Mouse (Mus musculus) liver, embryonic 15.5 days (tissue): ENCODE results near the gene Snap25. TPM values are rescaled to one million over a fixed set of nuclear protein-coding genes. Genes with fewer than 3 reads are reported as not detected.

Source experiments
- ATAC-seq: fragments of 200-750 bp; cut with Nextera tagmentation; 2 replicates; pipeline ENCODE4 v1.8.0; 2017; ENCODE audit warnings: moderate number of reproducible peaks, mild to moderate bottlenecking, moderate library complexity; ENCODE audit not compliant: insufficient read depth
- H3K27ac ChIP-seq: fragments of 300-500 bp; sonication (generic); replicated peaks from 2 replicates; pipeline ENCODE4 v1.5.1; 2015; ENCODE audit warnings: mild to moderate bottlenecking, inconsistent platforms
- H3K27me3 ChIP-seq: fragments of 300-500 bp; sonication (generic); 2 replicates; pipeline ENCODE4 v1.6.1; 2015; ENCODE audit warnings: mild to moderate bottlenecking, inconsistent platforms
- H3K36me3 ChIP-seq: fragments of 300-500 bp; sonication (generic); replicated peaks from 2 replicates; pipeline ENCODE4 v1.6.1; 2015; ENCODE audit warnings: moderate library complexity, mild to moderate bottlenecking, inconsistent platforms
- H3K4me1 ChIP-seq: fragments of 300-500 bp; sonication (generic); replicated peaks from 2 replicates; pipeline ENCODE4 v1.6.1; 2015; ENCODE audit warnings: inconsistent platforms
- H3K4me2 ChIP-seq: fragments of 300-500 bp; sonication (generic); 2 replicates; pipeline ENCODE4 v1.6.1; 2015; ENCODE audit warnings: moderate library complexity, mild to moderate bottlenecking, inconsistent platforms
- H3K4me3 ChIP-seq: fragments of 300-500 bp; sonication (generic); replicated peaks from 2 replicates; pipeline ENCODE4 v1.5.1; 2015; ENCODE audit warnings: mild to moderate bottlenecking, inconsistent platforms
- H3K9ac ChIP-seq: fragments of 300-500 bp; sonication (generic); 2 replicates; pipeline ENCODE4 v1.6.1; 2015; ENCODE audit warnings: moderate library complexity, mild to moderate bottlenecking, inconsistent platforms
- H3K9me3 ChIP-seq: fragments of 300-500 bp; sonication (generic); replicated peaks from 2 replicates; pipeline ENCODE4 v1.6.1; 2016; ENCODE audit warnings: inconsistent platforms
- WGBS: fragments of 180-500 bp; shearing (Covaris S2); methylation state at CpG from one replicate; pipeline ENCODE4 v1.1.7; 2015; ENCODE audit warnings: mixed read lengths; ENCODE audit not compliant: insufficient replicate concordance; 5-methylcytosine and 5-hydroxymethylcytosine counted together
- polyA plus RNA-seq: library from polyadenylated mRNA; unstranded; fragments of >200 nt; fragmentation: Nextera tagmentation; extraction: Ambion mirVana; gene quantifications from 2 replicates; pipeline ENCODE4 v1.2.1, GENCODE M21; 2015

Snap25 gene
- polyA plus RNA-seq, 1 experiment from 2014 or later = 0.07 TPM

DNA sequence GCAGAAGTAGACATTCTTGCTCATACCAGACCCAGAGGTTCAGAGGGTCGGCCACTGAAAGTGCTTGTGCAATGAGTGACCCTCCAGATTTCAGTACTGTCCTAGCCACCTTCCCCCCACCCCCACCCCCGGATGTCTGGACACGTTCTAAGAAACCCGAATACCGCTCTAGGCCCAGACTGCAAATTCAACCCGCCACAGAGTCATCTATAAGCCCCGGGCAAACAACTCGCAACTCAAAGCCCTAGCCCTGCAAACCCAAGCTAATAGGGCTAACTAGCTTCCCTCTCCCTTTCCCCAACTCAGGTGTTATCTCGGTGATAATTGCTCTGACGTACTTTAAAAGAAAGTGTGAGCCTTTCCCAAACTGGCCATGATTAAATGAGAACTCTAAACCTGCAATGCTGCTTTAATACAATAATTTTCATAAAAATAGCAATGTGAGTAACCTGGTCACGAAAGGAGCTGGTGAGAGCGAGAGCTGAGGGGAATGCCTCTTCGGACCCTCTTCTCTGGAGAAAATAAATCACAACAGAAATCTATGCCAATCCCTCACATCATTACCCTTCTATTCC, 725 bp upstream of the Snap25 start:
- Histone ChIP-seq H3K9me3 (no peaks in the 10 kb centered on the region), H3K4me3 (no peak overlapping the region), H3K36me3 (no peaks in the 10 kb centered on the region), H3K4me2 (no peak overlapping the region), H3K27me3 (peaks cover 30% of the 10 kb centered on the region), H3K9ac (no peak overlapping the region), H3K27ac (no peak overlapping the region), H3K4me1 (no peaks in the 10 kb centered on the region)
- ATAC-seq = no peak
- under 1% methylated on average over 13 of the region's 13 CpGs for WGBS

DNA sequence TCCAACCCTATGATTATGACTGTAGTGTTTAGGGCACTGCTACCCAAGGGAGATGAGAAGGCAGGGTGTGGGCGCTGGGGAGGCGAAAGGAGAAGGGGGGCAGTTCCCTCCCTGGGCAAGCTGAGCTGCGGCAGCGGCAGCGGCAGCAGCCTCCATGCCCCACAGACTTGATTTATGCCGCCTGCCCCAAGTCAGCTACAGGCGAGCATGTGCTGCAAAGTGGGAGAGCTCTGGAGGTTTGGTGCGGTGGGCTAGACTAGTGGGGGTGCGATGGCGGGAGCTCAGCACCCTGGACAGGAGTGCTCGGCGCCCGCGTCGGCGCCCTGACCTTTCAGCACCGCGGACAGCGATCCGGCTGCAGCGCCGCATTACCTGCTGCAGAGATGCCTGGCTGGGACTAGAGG, 757 bp downstream of the Snap25 start:
- Histone ChIP-seq H3K27ac (no peak overlapping the region), H3K9me3 (no peaks in the 10 kb centered on the region), H3K27me3 (peaks cover 30% of the 10 kb centered on the region), H3K9ac (no peak overlapping the region), H3K4me1 (no peaks in the 10 kb centered on the region), H3K36me3 (no peaks in the 10 kb centered on the region), H3K4me2 (no peak overlapping the region), H3K4me3 (no peak overlapping the region)
- WGBS = 2% methylated on average over 22 of the region's 22 CpGs
- ATAC-seq = no peak

DNA sequence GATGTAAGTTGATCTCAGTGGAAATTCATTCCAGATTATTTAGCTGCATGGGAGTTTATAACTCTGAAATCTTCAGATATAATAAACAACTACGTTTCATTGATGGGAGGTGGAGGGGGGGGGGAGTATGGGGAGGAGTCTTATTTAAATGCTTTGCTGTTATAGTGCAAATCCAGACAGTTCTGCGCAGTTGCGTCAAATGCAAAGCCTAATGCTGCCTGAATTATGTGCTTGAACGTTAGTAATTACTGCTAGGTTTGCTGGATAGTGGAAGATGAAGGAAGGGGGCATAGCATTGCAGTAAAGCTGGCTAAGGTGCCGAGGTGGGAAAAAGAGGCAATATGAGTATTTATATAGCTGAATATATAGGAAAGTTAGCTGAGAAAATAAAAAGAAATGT, 2.3 kb downstream of the Snap25 start:
- peaks cover 30% of the 10 kb centered on the region for H3K27me3 ChIP-seq
- H3K4me2 ChIP-seq = no peak overlapping the region
- 53% methylated on average over 5 of the region's 5 CpGs for WGBS
- no peak for ATAC-seq
- no peaks in the 10 kb centered on the region for H3K4me1 ChIP-seq
- no peak overlapping the region for H3K4me3 ChIP-seq
- no peak overlapping the region for H3K27ac ChIP-seq
- H3K36me3 ChIP-seq = no peaks in the 10 kb centered on the region
- no peaks in the 10 kb centered on the region for H3K9me3 ChIP-seq
- no peak overlapping the region for H3K9ac ChIP-seq

DNA sequence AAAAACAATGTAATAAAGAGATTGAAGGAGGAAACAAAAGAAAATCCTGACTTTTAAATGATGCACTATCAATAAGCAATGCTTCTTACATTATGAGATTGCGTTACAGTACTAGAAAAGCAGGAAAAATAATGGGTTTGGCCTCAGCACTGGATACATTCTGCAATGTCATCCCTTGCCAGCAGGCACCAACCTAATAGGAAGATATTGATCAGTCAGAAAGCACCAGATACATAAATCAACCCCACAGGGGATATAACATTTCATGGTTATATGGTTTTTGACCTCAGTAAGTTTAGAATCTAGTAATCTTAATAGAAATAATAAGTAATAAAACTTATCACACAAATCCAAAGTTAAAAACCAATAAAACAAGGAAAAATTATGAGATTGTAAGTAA, 3.1 kb downstream of the Snap25 start:
- H3K4me1 ChIP-seq = no peaks in the 10 kb centered on the region
- peaks cover 25% of the 10 kb centered on the region for H3K27me3 ChIP-seq
- H3K4me3 ChIP-seq = no peak overlapping the region
- no peak overlapping the region for H3K27ac ChIP-seq
- H3K9me3 ChIP-seq = no peaks in the 10 kb centered on the region
- H3K4me2 ChIP-seq = no peak overlapping the region
- no peak for ATAC-seq
- H3K36me3 ChIP-seq = no peaks in the 10 kb centered on the region
- H3K9ac ChIP-seq = no peak overlapping the region
- 59% methylated on average over 1 of the region's 1 CpGs for WGBS

DNA sequence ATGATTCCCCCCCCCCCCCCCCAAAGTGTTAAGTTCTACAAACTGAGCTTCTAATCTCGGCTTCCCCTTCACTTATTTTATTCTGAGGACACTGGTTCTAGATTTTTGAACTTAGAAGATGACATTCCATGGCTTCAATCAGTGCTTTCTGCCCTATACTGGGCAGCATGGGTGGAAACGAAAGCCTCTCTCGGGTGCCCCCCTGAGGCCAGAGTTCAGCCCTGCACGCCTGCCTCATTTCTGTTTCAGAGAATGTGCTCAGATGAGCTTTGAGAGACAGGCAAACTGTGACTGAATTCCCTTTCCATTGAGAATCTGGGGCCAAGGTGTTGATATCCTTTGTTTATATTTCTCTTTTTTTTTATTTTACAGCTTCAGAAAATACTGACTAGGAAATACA, 7.0 kb downstream of the Snap25 start:
- Histone ChIP-seq H3K36me3 (no peaks in the 10 kb centered on the region), H3K4me1 (no peaks in the 10 kb centered on the region), H3K9ac (no peak overlapping the region), H3K4me2 (no peak overlapping the region), H3K9me3 (no peaks in the 10 kb centered on the region), H3K27me3 (no peaks in the 10 kb centered on the region), H3K4me3 (no peak overlapping the region), H3K27ac (no peak overlapping the region)
- WGBS = 15% methylated on average over 4 of the region's 4 CpGs
- no peak for ATAC-seq

DNA sequence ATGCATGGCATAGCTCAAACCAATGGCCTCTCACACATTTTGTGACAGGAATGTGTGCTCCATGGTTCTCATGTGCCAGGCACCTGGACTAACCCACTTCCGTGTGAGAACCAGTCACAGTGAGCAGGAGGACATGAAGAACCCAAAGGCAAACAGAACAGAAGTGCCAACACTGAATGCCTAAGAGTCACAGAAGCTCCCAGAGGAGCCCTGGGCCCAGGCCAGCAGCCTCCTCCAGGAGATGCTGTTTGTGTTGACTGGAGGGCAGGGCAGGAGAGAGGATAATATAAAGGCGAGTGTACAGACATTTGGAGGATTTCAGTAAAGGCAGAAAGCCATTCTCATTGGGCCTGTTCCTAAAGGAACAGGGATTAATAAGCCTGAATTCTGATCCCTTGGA, 25.0 kb downstream of the Snap25 start:
- Histone ChIP-seq H3K4me1 (no peaks in the 10 kb centered on the region), H3K4me2 (no peak overlapping the region), H3K36me3 (no peaks in the 10 kb centered on the region), H3K9ac (no peak overlapping the region), H3K9me3 (no peaks in the 10 kb centered on the region), H3K27me3 (no peaks in the 10 kb centered on the region), H3K27ac (no peak overlapping the region), H3K4me3 (no peak overlapping the region)
- 48% methylated on average over 2 of the region's 2 CpGs for WGBS
- no peak for ATAC-seq

DNA sequence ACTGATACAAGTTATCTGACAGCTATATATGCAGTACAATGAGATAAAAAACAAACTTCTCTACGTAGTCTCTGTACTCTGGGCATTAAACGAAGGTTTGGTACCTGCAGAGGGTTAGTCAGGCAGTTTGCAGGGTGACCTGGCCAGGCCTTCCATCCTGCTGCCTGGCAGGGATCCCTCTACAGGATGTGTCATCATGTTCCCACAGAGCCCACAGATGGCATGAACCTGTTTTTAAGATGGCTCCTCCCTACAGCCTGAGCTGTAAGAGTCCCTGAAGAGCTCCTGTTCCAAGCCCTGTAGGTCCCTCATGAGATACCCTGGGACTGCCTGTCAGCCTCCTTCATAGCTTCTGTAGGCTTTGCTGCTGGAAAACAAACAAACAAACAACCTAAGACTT, 29.0 kb downstream of the Snap25 start:
- no peaks in the 10 kb centered on the region for H3K9me3 ChIP-seq
- H3K27ac ChIP-seq = no peak overlapping the region
- WGBS = 31% methylated on average over 2 of the region's 2 CpGs
- H3K36me3 ChIP-seq = no peaks in the 10 kb centered on the region
- H3K27me3 ChIP-seq = no peaks in the 10 kb centered on the region
- no peak for ATAC-seq
- H3K4me1 ChIP-seq = no peaks in the 10 kb centered on the region
- no peak overlapping the region for H3K9ac ChIP-seq
- H3K4me2 ChIP-seq = no peak overlapping the region
- no peak overlapping the region for H3K4me3 ChIP-seq

DNA sequence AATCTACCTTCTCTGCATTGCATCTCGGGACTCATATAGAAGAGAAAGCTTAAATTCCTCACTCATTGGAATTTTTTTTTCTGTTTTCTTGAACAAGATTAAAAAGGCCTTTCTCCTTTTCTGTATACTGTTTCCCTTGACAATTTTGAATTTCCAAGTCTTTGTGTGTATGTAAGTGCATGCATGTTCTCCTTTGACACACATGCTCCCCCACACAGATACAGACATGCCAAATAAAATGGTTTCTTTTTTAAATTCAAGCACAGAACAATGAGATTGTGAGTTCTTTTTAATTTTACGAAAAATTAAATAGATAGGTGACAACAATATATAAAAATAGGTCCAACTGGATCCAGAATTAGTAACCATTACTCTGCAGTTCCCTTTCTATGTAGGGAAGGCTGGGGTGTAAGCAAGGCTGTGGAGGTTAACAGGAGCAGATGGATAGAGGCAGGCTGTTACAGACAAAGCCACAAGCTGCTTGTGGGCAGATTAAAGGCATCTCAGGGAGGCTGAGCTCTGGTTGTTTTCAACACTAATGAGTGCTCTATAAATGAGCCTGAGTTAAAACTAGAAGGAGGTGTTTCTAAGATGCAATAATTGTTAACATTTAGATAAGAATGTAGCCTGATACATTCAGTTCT, 31.6 kb downstream of the Snap25 start:
- Histone ChIP-seq H3K36me3 (no peaks in the 10 kb centered on the region), H3K4me1 (no peaks in the 10 kb centered on the region), H3K27me3 (no peaks in the 10 kb centered on the region), H3K9ac (no peak overlapping the region), H3K4me3 (no peak overlapping the region), H3K4me2 (no peak overlapping the region), H3K27ac (no peak overlapping the region), H3K9me3 (no peaks in the 10 kb centered on the region)
- ATAC-seq = no peak
- WGBS = 46% methylated on average over 2 of the region's 2 CpGs

DNA sequence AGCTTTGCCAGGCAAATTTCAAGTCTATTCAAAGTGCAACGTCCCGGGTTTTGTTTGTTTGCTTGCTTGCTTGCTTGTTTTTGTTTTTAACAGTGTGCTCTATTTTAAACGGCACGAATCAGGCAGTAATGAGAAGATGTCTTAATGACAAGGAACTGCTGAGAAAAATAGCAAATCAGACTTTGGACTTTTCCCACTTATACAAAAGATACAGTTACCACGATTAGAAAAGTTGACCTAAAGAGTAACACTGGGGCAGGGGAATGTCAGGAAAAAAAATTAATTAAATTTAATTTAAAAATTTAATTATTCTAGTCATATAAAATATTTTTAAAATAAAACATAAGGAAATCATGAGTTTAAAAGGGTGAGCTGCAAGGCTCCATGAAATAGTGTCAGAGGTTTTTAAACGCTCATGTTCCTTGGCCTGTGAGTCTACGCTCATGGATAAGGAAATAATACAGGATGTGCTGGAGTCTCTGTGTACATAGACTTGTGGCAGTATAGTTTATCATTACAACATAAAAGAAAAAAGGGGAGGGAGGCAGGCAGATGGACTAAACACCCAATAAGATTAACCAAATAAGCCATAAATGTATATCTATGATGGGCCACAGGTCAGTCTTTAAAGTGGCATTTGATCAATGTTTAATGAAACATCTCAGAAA, 32.2 kb downstream of the Snap25 start:
- H3K4me2 ChIP-seq = no peak overlapping the region
- H3K4me1 ChIP-seq = no peaks in the 10 kb centered on the region
- H3K9me3 ChIP-seq = no peaks in the 10 kb centered on the region
- 48% methylated on average over 7 of the region's 7 CpGs for WGBS
- no peaks in the 10 kb centered on the region for H3K36me3 ChIP-seq
- no peak overlapping the region for H3K27ac ChIP-seq
- no peaks in the 10 kb centered on the region for H3K27me3 ChIP-seq
- no peak overlapping the region for H3K4me3 ChIP-seq
- no peak overlapping the region for H3K9ac ChIP-seq
- ATAC-seq = no peak

DNA sequence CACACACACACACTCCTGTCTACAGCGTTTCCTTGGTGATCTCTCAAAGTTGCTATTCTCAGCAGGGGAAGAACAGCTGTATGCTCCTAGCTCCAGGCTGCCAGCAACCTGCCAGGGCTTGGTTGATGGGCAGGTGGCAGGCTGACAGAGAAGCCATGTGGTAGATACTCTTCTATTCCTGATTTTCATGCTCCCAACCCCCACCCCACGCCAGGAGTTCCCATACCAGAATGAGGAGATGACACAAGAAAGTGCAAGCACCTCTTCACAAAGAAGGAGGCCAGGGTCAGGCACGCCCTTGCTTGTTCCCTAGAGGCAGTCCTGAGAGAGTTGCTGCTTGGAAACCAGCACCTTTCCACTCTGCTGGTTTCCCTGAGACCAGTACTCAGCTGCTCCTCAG, 40.4 kb downstream of the Snap25 start:
- Histone ChIP-seq H3K4me3 (no peak overlapping the region), H3K36me3 (no peaks in the 10 kb centered on the region), H3K27me3 (no peaks in the 10 kb centered on the region), H3K9ac (no peak overlapping the region), H3K4me1 (no peaks in the 10 kb centered on the region), H3K27ac (no peak overlapping the region), H3K4me2 (no peak overlapping the region), H3K9me3 (no peaks in the 10 kb centered on the region)
- 31% methylated on average over 3 of the region's 3 CpGs for WGBS
- ATAC-seq = no peak

DNA sequence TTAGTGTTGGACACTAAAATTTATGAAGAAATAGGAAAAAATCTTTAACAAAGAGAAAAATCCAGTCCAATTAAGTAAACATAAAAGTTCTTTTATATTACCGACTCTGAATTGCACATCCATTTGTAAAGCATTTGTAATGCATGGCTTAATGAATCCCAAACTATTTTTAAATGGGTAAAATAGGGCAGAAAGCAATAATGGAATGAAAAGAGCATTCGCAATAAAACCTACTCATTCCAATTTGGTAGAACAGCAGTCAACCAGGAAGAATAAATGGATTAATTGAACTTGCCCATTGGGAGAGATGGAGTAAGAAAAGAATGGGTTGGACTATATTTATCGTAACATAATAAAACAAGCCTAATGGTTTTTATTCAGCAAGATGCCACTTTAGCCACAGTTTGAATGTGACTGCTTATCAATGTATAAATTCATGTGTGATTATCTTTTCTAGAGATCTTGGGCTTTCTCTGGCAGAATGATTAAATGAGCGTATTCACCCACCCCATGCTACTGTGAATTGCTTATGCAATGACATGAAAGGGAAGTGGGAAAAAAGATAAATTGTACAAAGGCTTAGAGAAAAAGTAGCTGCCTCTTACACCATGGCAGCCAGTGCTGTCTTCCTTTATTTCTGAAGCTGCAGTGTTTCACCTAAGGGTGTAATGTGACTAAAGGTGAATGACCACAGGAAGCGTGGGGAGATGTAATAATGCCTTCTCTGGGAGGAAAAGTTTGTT, 45.7 kb downstream of the Snap25 start:
- Histone ChIP-seq H3K36me3 (no peaks in the 10 kb centered on the region), H3K4me1 (no peaks in the 10 kb centered on the region), H3K9me3 (no peaks in the 10 kb centered on the region), H3K9ac (no peak overlapping the region), H3K27me3 (no peaks in the 10 kb centered on the region), H3K27ac (no peak overlapping the region), H3K4me2 (no peak overlapping the region), H3K4me3 (no peak overlapping the region)
- WGBS = 61% methylated on average over 5 of the region's 5 CpGs
- ATAC-seq = no peak
